Mouse (Mus musculus): ENCODE results near the gene Abcc8.
A peak's percentile ranks its signal among the peaks of the same experiment; 100 is the strongest.

Gene Abcc8

GRCm38 (mm10) chr7:46154498-46155488 is 25.0 kb downstream of the Abcc8 start:
- no peak for DNase-seq (ENCODE audit: low spot score)

- no peak for DNase-seq (ENCODE audit: low spot score)
These were observed 26.9 kb downstream of the Abcc8 start for GRCm38 (mm10) chr7:46152819-46153351.

- DNase-seq (ENCODE audit: low spot score): no peak
These were observed 32.4 kb downstream of the Abcc8 start for GRCm38 (mm10) chr7:46147417-46147816.

GRCm38 (mm10) chr7:46146675-46147308 is 33.0 kb downstream of the Abcc8 start:
- DNase-seq (ENCODE audit: low spot score): no peak

GRCm38 (mm10) chr7:46144061-46144460 is 35.8 kb downstream of the Abcc8 start:
- no peak for DNase-seq (ENCODE audit: low spot score)

GRCm38 (mm10) chr7:46138329-46138930 is 41.4 kb downstream of the Abcc8 start:
- DNase-seq (ENCODE audit: low spot score): no peak

- no peak for DNase-seq (ENCODE audit: low spot score)
These were observed 46.0 kb downstream of the Abcc8 start for GRCm38 (mm10) chr7:46133858-46134257.

GRCm38 (mm10) chr7:46132229-46132628 is 47.6 kb downstream of the Abcc8 start:
- DNase-seq (ENCODE audit: low spot score): no peak

GRCm38 (mm10) chr7:46131806-46132205 is 48.0 kb downstream of the Abcc8 start:
- no peak for DNase-seq (ENCODE audit: low spot score)

- DNase-seq (ENCODE audit: low spot score): peak; percentile 34
These were observed 48.6 kb downstream of the Abcc8 start for GRCm38 (mm10) chr7:46131266-46131665.

- DNase-seq (ENCODE audit: low spot score): no peak
These were observed 49.1 kb downstream of the Abcc8 start for GRCm38 (mm10) chr7:46130723-46131122.

- no peak for DNase-seq (ENCODE audit: low spot score)
These were observed 50.2 kb downstream of the Abcc8 start for GRCm38 (mm10) chr7:46129463-46130179.

- DNase-seq (ENCODE audit: low spot score): no peak
These were observed 51.6 kb downstream of the Abcc8 start for GRCm38 (mm10) chr7:46128196-46128595.

GRCm38 (mm10) chr7:46125340-46125739 is 54.5 kb downstream of the Abcc8 start:
- no peak for DNase-seq (ENCODE audit: low spot score)

- no peak for DNase-seq (ENCODE audit: low spot score)
These were observed 55.4 kb downstream of the Abcc8 start for GRCm38 (mm10) chr7:46124460-46124859.

GRCm38 (mm10) chr7:46122964-46123363 is 56.9 kb downstream of the Abcc8 start:
- no peak for DNase-seq (ENCODE audit: low spot score)

- DNase-seq (ENCODE audit: low spot score): no peak
These were observed 62.8 kb downstream of the Abcc8 start for GRCm38 (mm10) chr7:46117035-46117434.

- DNase-seq (ENCODE audit: low spot score): no peak
These were observed 63.7 kb downstream of the Abcc8 start for GRCm38 (mm10) chr7:46116118-46116581.

GRCm38 (mm10) chr7:46113435-46113834 is 66.4 kb downstream of the Abcc8 start:
- no peak for DNase-seq (ENCODE audit: low spot score)

GRCm38 (mm10) chr7:46111938-46112337 is 67.9 kb downstream of the Abcc8 start:
- DNase-seq (ENCODE audit: low spot score): no peak

- DNase-seq (ENCODE audit: low spot score): no peak
These were observed 68.5 kb downstream of the Abcc8 start for GRCm38 (mm10) chr7:46111212-46111817.

All from urinary bladder, postnatal 14 days (tissue).